Mouse (Mus musculus): ENCODE measurements around the gene Slc45a2. TPM values are rescaled to one million over a fixed set of nuclear protein-coding genes. Genes with fewer than 3 reads are reported as not detected.

The Slc45a2 gene
- total RNA-seq, 2 experiments from 2014 or later: not detected

GRCm38 (mm10) chr15:11004646-11005045, 4.1 kb downstream of the Slc45a2 start:
- DNase-seq: no peak

- DNase-seq: no peak
Observed at GRCm38 (mm10) chr15:11008756-11009155, 8.2 kb downstream of the Slc45a2 start.

- no peak for DNase-seq
Observed at GRCm38 (mm10) chr15:11010976-11011548, 10.5 kb downstream of the Slc45a2 start.

- no peak for DNase-seq
Observed at GRCm38 (mm10) chr15:11014931-11015330, 14.4 kb downstream of the Slc45a2 start.

- no peak for DNase-seq
Observed at GRCm38 (mm10) chr15:11026801-11027561, 26.5 kb downstream of the Slc45a2 start.

GRCm38 (mm10) chr15:11030188-11030587, 29.7 kb downstream of the Slc45a2 start:
- DNase-seq: no peak

- no peak for DNase-seq
Observed at GRCm38 (mm10) chr15:11035947-11036474, 35.5 kb downstream of the Slc45a2 start.

- no peak for DNase-seq
Observed at GRCm38 (mm10) chr15:11036535-11037375, 36.2 kb downstream of the Slc45a2 start.

GRCm38 (mm10) chr15:11037376-11037695, 36.8 kb downstream of the Slc45a2 start:
- no peak for DNase-seq

- no peak for DNase-seq
Observed at GRCm38 (mm10) chr15:11037711-11038110, 37.2 kb downstream of the Slc45a2 start, which contains the start of gene Rxfp3. TSS of gene Rxfp3 (minus strand) at chr15:11037991.

GRCm38 (mm10) chr15:11038476-11038875, 38.0 kb downstream of the Slc45a2 start:
- peak; percentile 7 to 26 for DNase-seq

GRCm38 (mm10) chr15:11040067-11040466, 39.5 kb downstream of the Slc45a2 start:
- peak in 1 of 2 experiments; percentile 6 for DNase-seq

GRCm38 (mm10) chr15:11041229-11041628, 40.7 kb downstream of the Slc45a2 start:
- DNase-seq: no peak

- no peak for DNase-seq
Observed at GRCm38 (mm10) chr15:11042828-11043227, 42.3 kb downstream of the Slc45a2 start.

GRCm38 (mm10) chr15:11053678-11054439, 53.3 kb downstream of the Slc45a2 start:
- no peak for DNase-seq

- no peak for DNase-seq
Observed at GRCm38 (mm10) chr15:11054440-11055080, 54.0 kb downstream of the Slc45a2 start.

- DNase-seq: no peak
Observed at GRCm38 (mm10) chr15:11062903-11063302, 62.4 kb downstream of the Slc45a2 start.

GRCm38 (mm10) chr15:11064160-11064557, 63.6 kb downstream of the Slc45a2 start:
- no peak for DNase-seq

- DNase-seq: peak; percentile 39 to 75
Observed at GRCm38 (mm10) chr15:11064558-11065411, 64.3 kb downstream of the Slc45a2 start, which contains the start of gene Adamts12. TSS of gene Adamts12 (plus strand) at chr15:11064790.

GRCm38 (mm10) chr15:11065528-11066171, 65.1 kb downstream of the Slc45a2 start:
- DNase-seq: peak in 1 of 2 experiments; percentile 7

Data from adrenal gland, postnatal 36 days (tissue).